Mouse (Mus musculus) neural tube, embryonic 10.5 days (tissue): Measurements from ENCODE around the gene Cdh5.
A peak's percentile ranks its signal among the peaks of the same experiment; 100 is the strongest.

ENCODE experiments used
- DNase-seq: peaks from one replicate; pipeline ENCODE4 v3.0.0-alpha.2; 2017; ENCODE audit warnings: low spot score; ENCODE audit errors: extremely low spot score

Cdh5 gene

GRCm38 (mm10) chr8:104188459-104188858 lies 87.0 kb downstream of the Cdh5 start:
- no peak for DNase-seq

- DNase-seq = no peak
These were observed 89.5 kb downstream of the Cdh5 start for GRCm38 (mm10) chr8:104190777-104191468.

DNA sequence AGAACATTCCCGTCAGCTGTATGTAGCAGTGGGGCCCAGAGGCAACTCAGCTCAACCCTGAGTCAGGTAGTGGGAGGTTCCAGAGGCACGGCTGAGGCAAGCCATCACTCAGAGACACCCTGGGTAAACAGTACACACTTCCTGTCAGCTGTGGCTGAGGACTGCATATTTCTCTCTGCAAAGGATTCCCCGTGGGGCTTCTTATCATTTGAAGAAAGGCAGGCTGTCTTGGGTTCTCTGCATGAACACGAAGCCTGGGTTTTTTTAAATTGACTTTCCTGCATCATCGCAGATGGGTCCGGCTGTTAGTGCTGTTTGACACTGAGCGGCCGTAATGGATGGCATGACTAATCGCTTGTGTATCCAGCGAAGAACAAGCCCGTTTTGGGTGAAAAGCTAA lies 90.1 kb downstream of the Cdh5 start:
- DNase-seq = peak; percentile 48
